Mouse (Mus musculus) neural tube, embryonic 13.5 days (tissue): Measurements from ENCODE around the gene Ddx39. TPM values are rescaled to one million over a fixed set of nuclear protein-coding genes. Genes with fewer than 3 reads are reported as not detected.
A peak's percentile ranks its signal among the peaks of the same experiment; 100 is the strongest.

Experiments
- ATAC-seq: fragments of 200-750 bp; cut with Nextera tagmentation; 2 replicates; pipeline ENCODE4 v1.8.0; 2017; ENCODE audit warnings: low read depth, mild to moderate bottlenecking, moderate TSS enrichment, moderate library complexity
- H3K27ac ChIP-seq: fragments of 300-500 bp; sonication (generic); replicated peaks from 2 replicates; pipeline ENCODE4 v1.5.1; 2015; ENCODE audit warnings: moderate library complexity, mild to moderate bottlenecking, inconsistent platforms
- H3K27me3 ChIP-seq: fragments of 300-500 bp; sonication (generic); 2 replicates; pipeline ENCODE4 v1.6.1; 2015; ENCODE audit warnings: mild to moderate bottlenecking, inconsistent platforms
- H3K36me3 ChIP-seq: fragments of 300-500 bp; sonication (generic); 2 replicates; pipeline ENCODE4 v1.6.1; 2015; ENCODE audit warnings: mild to moderate bottlenecking, inconsistent platforms
- H3K4me1 ChIP-seq: fragments of 300-500 bp; sonication (generic); replicated peaks from 2 replicates; pipeline ENCODE4 v1.6.1; 2015; ENCODE audit warnings: inconsistent platforms
- H3K4me2 ChIP-seq: fragments of 300-500 bp; sonication (generic); 2 replicates; pipeline ENCODE4 v1.6.1; 2015; ENCODE audit warnings: inconsistent platforms, mild to moderate bottlenecking, moderate library complexity
- H3K4me3 ChIP-seq: fragments of 300-500 bp; sonication (generic); 2 replicates; pipeline ENCODE4 v1.5.1; 2015; ENCODE audit warnings: mild to moderate bottlenecking, inconsistent platforms
- H3K9ac ChIP-seq: fragments of 300-500 bp; sonication (generic); 2 replicates; pipeline ENCODE4 v1.6.1; 2015; ENCODE audit warnings: moderate library complexity, mild to moderate bottlenecking, inconsistent platforms
- H3K9me3 ChIP-seq: fragments of 300-500 bp; sonication (generic); 2 replicates; pipeline ENCODE4 v1.6.1; 2016; ENCODE audit warnings: inconsistent platforms
- WGBS: fragments of 180-500 bp; shearing (Covaris S2); methylation state at CpG from one replicate; pipeline ENCODE4 v1.1.7; 2015; 5-methylcytosine and 5-hydroxymethylcytosine counted together
- polyA plus RNA-seq: library from polyadenylated mRNA; unstranded; fragments of >200 nt; fragmentation: Nextera tagmentation; extraction: Ambion mirVana; gene quantifications from 2 replicates; pipeline ENCODE4 v1.2.1, GENCODE M21; 2015

Gene Ddx39
- polyA plus RNA-seq, 1 experiment from 2014 or later = 105 TPM

- Histone ChIP-seq H3K4me3 (no peak overlapping the region), H3K4me1 (no peaks in the 10 kb centered on the region), H3K27ac (no peak overlapping the region), H3K4me2 (no peak overlapping the region), H3K27me3 (no peaks in the 10 kb centered on the region), H3K9ac (no peak overlapping the region), H3K36me3 (peaks cover 85% of the 10 kb centered on the region), H3K9me3 (no peaks in the 10 kb centered on the region)
- ATAC-seq = no peak
- 94% methylated on average over 9 of the region's 9 CpGs for WGBS
These were observed 30.5 kb upstream of the Ddx39 start for GRCm38 (mm10) chr8:83684517-83684916.

- Histone ChIP-seq H3K9ac (no peak overlapping the region), H3K27ac (no peak overlapping the region), H3K9me3 (no peaks in the 10 kb centered on the region), H3K4me3 (no peak overlapping the region), H3K4me2 (no peak overlapping the region), H3K36me3 (peaks cover 70% of the 10 kb centered on the region), H3K27me3 (no peaks in the 10 kb centered on the region), H3K4me1 (no peaks in the 10 kb centered on the region)
- no peak for ATAC-seq
- 91% methylated on average over 6 of the region's 6 CpGs for WGBS
These were observed 25.7 kb upstream of the Ddx39 start for GRCm38 (mm10) chr8:83689264-83689663.

- Histone ChIP-seq H3K27me3 (no peaks in the 10 kb centered on the region), H3K27ac (no peak overlapping the region), H3K4me3 (no peak overlapping the region), H3K9me3 (no peaks in the 10 kb centered on the region), H3K9ac (no peak overlapping the region), H3K36me3 (peaks cover 33% of the 10 kb centered on the region), H3K4me1 (peaks cover 23% of the 10 kb centered on the region), H3K4me2 (no peak overlapping the region)
- 84% methylated on average over 10 of the region's 10 CpGs for WGBS
- no peak for ATAC-seq
These were observed 21.3 kb upstream of the Ddx39 start for GRCm38 (mm10) chr8:83693609-83694236.

GRCm38 (mm10) chr8:83694369-83695160 lies 20.4 kb upstream of the Ddx39 start:
- peaks cover 27% of the 10 kb centered on the region for H3K4me1 ChIP-seq
- WGBS = 88% methylated on average over 11 of the region's 11 CpGs
- H3K36me3 ChIP-seq = peaks cover 31% of the 10 kb centered on the region
- H3K27ac ChIP-seq = no peak overlapping the region
- no peak overlapping the region for H3K4me2 ChIP-seq
- no peak overlapping the region for H3K9ac ChIP-seq
- ATAC-seq = no peak
- H3K9me3 ChIP-seq = no peaks in the 10 kb centered on the region
- no peak overlapping the region for H3K4me3 ChIP-seq
- no peaks in the 10 kb centered on the region for H3K27me3 ChIP-seq

GRCm38 (mm10) chr8:83695351-83696106 lies 19.4 kb upstream of the Ddx39 start:
- no peak for ATAC-seq
- Histone ChIP-seq H3K27ac (no peak overlapping the region), H3K4me1 (peaks cover 35% of the 10 kb centered on the region), H3K4me2 (no peak overlapping the region), H3K4me3 (no peak overlapping the region), H3K9ac (no peak overlapping the region), H3K9me3 (no peaks in the 10 kb centered on the region), H3K27me3 (no peaks in the 10 kb centered on the region), H3K36me3 (peaks cover 22% of the 10 kb centered on the region)
- WGBS = 93% methylated on average over 16 of the region's 17 CpGs

- 66% methylated on average over 19 of the region's 19 CpGs for WGBS
- ATAC-seq = no peak
- H3K36me3 ChIP-seq = peaks cover 2% of the 10 kb centered on the region
- no peaks in the 10 kb centered on the region for H3K9me3 ChIP-seq
- peak overlapping the region; percentile 96 for H3K4me2 ChIP-seq
- peak overlapping the region; percentile 71; the same call in 1 of the 2 replicates for H3K27ac ChIP-seq
- peak overlapping the region; percentile 92 for H3K4me3 ChIP-seq
- H3K4me1 ChIP-seq = peaks cover 35% of the 10 kb centered on the region
- no peaks in the 10 kb centered on the region for H3K27me3 ChIP-seq
- peak overlapping the region; percentile 95 for H3K9ac ChIP-seq
These were observed 17.4 kb upstream of the Ddx39 start for GRCm38 (mm10) chr8:83697374-83698220.

GRCm38 (mm10) chr8:83698291-83698660 lies 16.7 kb upstream of the Ddx39 start:
- H3K4me2 ChIP-seq = peak overlapping the region; percentile 96
- peaks cover 35% of the 10 kb centered on the region for H3K4me1 ChIP-seq
- no peaks in the 10 kb centered on the region for H3K36me3 ChIP-seq
- H3K4me3 ChIP-seq = peak overlapping the region; percentile 92
- no peaks in the 10 kb centered on the region for H3K9me3 ChIP-seq
- H3K9ac ChIP-seq = peak overlapping the region; percentile 95
- peak overlapping the region; percentile 71 for H3K27ac ChIP-seq
- WGBS = 3% methylated on average over 15 of the region's 15 CpGs
- ATAC-seq = peak; percentile 33
- no peaks in the 10 kb centered on the region for H3K27me3 ChIP-seq

DNA sequence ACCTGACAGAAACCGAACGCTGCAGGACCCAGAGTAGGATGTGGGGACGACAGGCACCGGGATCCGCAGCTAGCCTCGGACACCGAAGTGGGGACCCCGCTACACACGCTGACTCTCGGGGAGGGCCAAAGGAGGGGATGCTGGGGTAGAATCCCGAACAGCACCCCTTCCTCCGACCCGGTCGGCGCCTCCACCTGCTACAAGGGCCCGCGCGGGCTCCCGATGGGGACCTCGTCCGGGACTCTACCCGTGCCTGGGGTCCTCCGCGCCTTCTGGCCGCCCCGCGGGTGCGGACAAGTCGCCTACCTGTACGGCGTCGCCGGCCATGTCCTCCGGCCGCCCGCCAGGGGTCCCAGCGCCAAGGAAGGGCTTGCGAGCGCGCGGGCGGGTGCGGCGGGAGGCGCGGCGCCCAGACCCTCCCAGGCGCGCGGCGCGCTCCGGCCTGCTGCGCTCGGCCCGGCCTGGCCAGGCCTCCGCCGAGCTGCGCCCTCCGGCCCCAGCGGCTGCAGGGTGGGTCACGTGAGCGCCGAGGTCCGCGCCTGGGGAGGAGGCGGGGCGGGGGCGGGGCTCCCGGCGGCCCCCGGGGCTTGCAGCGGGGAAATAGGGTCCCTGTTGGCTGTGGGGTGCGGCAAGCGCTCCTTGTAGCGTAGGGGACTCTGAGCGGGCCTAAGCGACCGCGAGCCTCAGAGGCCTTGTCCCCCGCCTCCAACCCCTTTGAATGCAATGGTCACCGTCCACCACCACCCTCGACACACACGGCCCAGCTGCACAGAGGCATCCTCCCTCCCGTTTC lies 16.1 kb upstream of the Ddx39 start, which contains the start of gene Pkn1:
Gene Pkn1, minus strand, starts transcription at position 519 of the 793 bp plus-strand sequence.
- no peaks in the 10 kb centered on the region for H3K9me3 ChIP-seq
- H3K27ac ChIP-seq = peak within 1 kb of the TSS; percentile 71
- peaks cover 35% of the 10 kb centered on the region for H3K4me1 ChIP-seq
- peak within 1 kb of the TSS; percentile 95 for H3K9ac ChIP-seq
- H3K36me3 ChIP-seq = no peaks in the 10 kb centered on the region
- H3K4me3 ChIP-seq = peak within 1 kb of the TSS; percentile 92
- ATAC-seq = peak; percentile 89
- no peaks in the 10 kb centered on the region for H3K27me3 ChIP-seq
- H3K4me2 ChIP-seq = peak within 1 kb of the TSS; percentile 96
- WGBS = 0% methylated on average over 48 of the region's 85 CpGs

- Histone ChIP-seq H3K4me1 (peaks cover 35% of the 10 kb centered on the region), H3K27ac (peak overlapping the region; percentile 71; the same call in 1 of the 2 replicates), H3K9me3 (no peaks in the 10 kb centered on the region), H3K27me3 (no peaks in the 10 kb centered on the region), H3K4me2 (peak overlapping the region; percentile 96), H3K36me3 (no peaks in the 10 kb centered on the region), H3K4me3 (peak overlapping the region; percentile 92), H3K9ac (peak overlapping the region; percentile 95)
- WGBS = 54% methylated on average over 9 of the region's 9 CpGs
- no peak for ATAC-seq
These were observed 15.4 kb upstream of the Ddx39 start for GRCm38 (mm10) chr8:83699566-83699965.

GRCm38 (mm10) chr8:83700423-83701085 lies 14.4 kb upstream of the Ddx39 start:
- Histone ChIP-seq H3K27me3 (no peaks in the 10 kb centered on the region), H3K9ac (no peak overlapping the region), H3K36me3 (no peaks in the 10 kb centered on the region), H3K27ac (no peak overlapping the region), H3K4me3 (no peak overlapping the region), H3K9me3 (no peaks in the 10 kb centered on the region), H3K4me2 (no peak overlapping the region), H3K4me1 (peaks cover 35% of the 10 kb centered on the region)
- WGBS = 80% methylated on average over 9 of the region's 9 CpGs
- no peak for ATAC-seq
